9 mouse cellular contexts compared by ENCODE assay signal in genomic region chr10:79649070-79649751, GRCm38 (mm10). TPM values are rescaled to one million over a fixed set of nuclear protein-coding genes. Genes with fewer than 3 reads are reported as not detected.
DNase-seq lines count a peak whose midpoint lies in the region; ATAC-seq and TF ChIP-seq lines count a peak whose summit lies in the region.
"Had no signal": no experiment of that assay in that cellular context is flagged by ENCODE, and none has a peak within 500 bp of the region (broad histone marks: within the 10 kb centered on the region; RNA-seq: fewer than 3 reads in every experiment).

No protein-coding gene starts in this region.

- peak; percentile 77; the same call in 1 of the 2 replicates for TF ChIP-seq CTCF in spleen, adult 2 months (IDR thresholded peaks at IDR 0.05; ENCODE audit: extremely low read depth, insufficient read depth, insufficient read length, insufficient replicate concordance)

- 33% methylated on average over 7 of the region's 7 CpGs for WGBS in midbrain, embryonic 10.5 days
- 31% methylated on average over 7 of the region's 7 CpGs for WGBS in midbrain, embryonic 15.5 days
- WGBS in midbrain, embryonic 13.5 days = 30% methylated on average over 7 of the region's 7 CpGs
- 24% methylated on average over 7 of the region's 7 CpGs for WGBS in spleen, adult 2 months

- no peak for TF ChIP-seq POLR2A in spleen, adult 2 months (IDR thresholded peaks at IDR 0.05; ENCODE audit: low read depth, low read length)

- H3K4me2 ChIP-seq in midbrain, embryonic 15.5 days = no peak overlapping the region
- no peak overlapping the region for H3K4me2 ChIP-seq in midbrain, embryonic 13.5 days (replicated peaks)

- DNase-seq in midbrain, embryonic 10.5 days (ENCODE audit: low spot score) = peak; percentile 72
- DNase-seq in cerebellum, adult 8-10 months = peak; percentile 75
- peak; percentile 87 to 91 for DNase-seq in left cerebral cortex, postnatal 14 days (ENCODE audit: low spot score in 2 of 2)
- DNase-seq in spleen, adult 2 months (ENCODE audit: low read depth in 1 of 2, low spot score in 2 of 2) = peak; percentile 30 to 49

- H3K36me3 ChIP-seq in midbrain, embryonic 10.5 days = no peaks in the 10 kb centered on the region
- no peaks in the 10 kb centered on the region for H3K36me3 ChIP-seq in midbrain, embryonic 15.5 days (replicated peaks)
- H3K36me3 ChIP-seq in midbrain, embryonic 13.5 days = no peaks in the 10 kb centered on the region
- no peaks in the 10 kb centered on the region for H3K36me3 ChIP-seq in spleen, adult 2 months (ENCODE audit: control insufficient read depth, insufficient read depth, low read length)

- H3K9ac ChIP-seq in midbrain, embryonic 15.5 days = no peak overlapping the region
- no peak overlapping the region for H3K9ac ChIP-seq in midbrain, embryonic 13.5 days (replicated peaks)

- ATAC-seq in midbrain, embryonic 15.5 days (replicated peaks) = no peak; the same call in 1 of the 2 replicates
- peak; percentile 78; the same call in 1 of the 2 replicates for ATAC-seq in frontal cortex, adult (ENCODE audit: low TSS enrichment)
- ATAC-seq in inflammation-experienced regulatory T-cells, adult 6 months = peak; percentile 63
- peak; percentile 69 for ATAC-seq in midbrain, embryonic 13.5 days

- no peak overlapping the region for H3K4me3 ChIP-seq in midbrain, embryonic 10.5 days
- H3K4me3 ChIP-seq in midbrain, embryonic 15.5 days = no peak overlapping the region
- H3K4me3 ChIP-seq in midbrain, embryonic 13.5 days (replicated peaks) = no peak overlapping the region
- H3K4me3 ChIP-seq in spleen, adult 2 months (ENCODE audit: extremely low read depth, insufficient read depth, insufficient read length) = no peak overlapping the region

- 0 out of 2 replicates have a peak, but pooled peaks cover 6% of the 10 kb centered on the region for H3K27me3 ChIP-seq in midbrain, embryonic 10.5 days (ENCODE audit: low read depth, poor library complexity, severe bottlenecking)
- no peaks in the 10 kb centered on the region for H3K27me3 ChIP-seq in midbrain, embryonic 15.5 days (replicated peaks)
- H3K27me3 ChIP-seq in midbrain, embryonic 13.5 days = no peaks in the 10 kb centered on the region
- H3K27me3 ChIP-seq in spleen, adult 2 months (ENCODE audit: control insufficient read depth, insufficient read depth, low read length) = no peaks in the 10 kb centered on the region

- no peaks in the 10 kb centered on the region for H3K9me3 ChIP-seq in midbrain, embryonic 10.5 days (replicated peaks)
- H3K9me3 ChIP-seq in midbrain, embryonic 15.5 days = no peaks in the 10 kb centered on the region
- H3K9me3 ChIP-seq in midbrain, embryonic 13.5 days = no peaks in the 10 kb centered on the region

- intact Hi-C loops in left cerebral cortex, postnatal 14 days (cut with DNase I) = loop anchor here (1.0 kb wide), 1 partner anchor 54 kb away; no protein-coding TSS in a partner anchor

- H3K4me1 ChIP-seq in midbrain, embryonic 10.5 days = peaks cover 5% of the 10 kb centered on the region
- peaks cover 5% of the 10 kb centered on the region for H3K4me1 ChIP-seq in midbrain, embryonic 15.5 days
- H3K4me1 ChIP-seq in midbrain, embryonic 13.5 days (replicated peaks) = peaks cover 6% of the 10 kb centered on the region
- no peaks in the 10 kb centered on the region for H3K4me1 ChIP-seq in spleen, adult 2 months (ENCODE audit: control insufficient read depth, insufficient read depth, insufficient read length)

- no peak overlapping the region for H3K27ac ChIP-seq in midbrain, embryonic 10.5 days (replicated peaks)
- no peak overlapping the region for H3K27ac ChIP-seq in midbrain, embryonic 15.5 days
- no peak overlapping the region for H3K27ac ChIP-seq in midbrain, embryonic 13.5 days
- H3K27ac ChIP-seq in spleen, adult 2 months (ENCODE audit: insufficient read depth, low read length) = no peak overlapping the region

RNA-seq across cellular contexts. Expression of gene Odf3l2, which starts 3.7 kb away (rescaled TPM):
- polyA plus RNA-seq in midbrain, embryonic 10.5 days (2016; fragmentation: Nextera tagmentation; extraction: Ambion mirVana) = not detected in 2 replicates
- 0.41 and 0.44 TPM in 2 replicates for polyA plus RNA-seq in midbrain, embryonic 15.5 days (2015; fragmentation: Nextera tagmentation; extraction: Ambion mirVana)
- not detected for polyA plus RNA-seq in inflammation-experienced regulatory T-cells, adult 6 months (2017; shearing (Covaris generic))
- under 1 TPM; 0.46 to 0.63 TPM for total RNA-seq in left cerebral cortex, postnatal 14 days (2021)
- 0.27 TPM in 1 of 2 replicates, not detected in the other for polyA plus RNA-seq in midbrain, embryonic 13.5 days (2015; fragmentation: Nextera tagmentation; extraction: Ambion mirVana)
- not detected in 2 replicates for polyA plus RNA-seq in spleen, adult 2 months (2012; rRNA removed)
- total RNA-seq: adrenal gland, postnatal 4 days had no signal

RNA-seq across cellular contexts. Expression of gene Shc2, which starts 11.5 kb away (rescaled TPM):
- polyA plus RNA-seq in midbrain, embryonic 10.5 days (2016; fragmentation: Nextera tagmentation; extraction: Ambion mirVana) = 18.5 and 20.1 TPM in 2 replicates
- polyA plus RNA-seq in midbrain, embryonic 15.5 days (2015; fragmentation: Nextera tagmentation; extraction: Ambion mirVana) = 27.9 and 30.1 TPM in 2 replicates
- polyA plus RNA-seq in inflammation-experienced regulatory T-cells, adult 6 months (2017; shearing (Covaris generic)) = not detected
- 10 to 100 TPM; 49.8 to 50.3 TPM for total RNA-seq in left cerebral cortex, postnatal 14 days (2021)
- polyA plus RNA-seq in midbrain, embryonic 13.5 days (2015; fragmentation: Nextera tagmentation; extraction: Ambion mirVana) = 18.4 and 20.5 TPM in 2 replicates
- polyA plus RNA-seq in spleen, adult 2 months (2012; rRNA removed) = 1.0 and 1.3 TPM in 2 replicates

RNA-seq across cellular contexts. Expression of gene Madcam1, which starts 15.1 kb away (rescaled TPM):
- 0.89 and 1.1 TPM in 2 replicates for polyA plus RNA-seq in midbrain, embryonic 10.5 days (2016; fragmentation: Nextera tagmentation; extraction: Ambion mirVana)
- 0.79 and 1.1 TPM in 2 replicates for polyA plus RNA-seq in midbrain, embryonic 15.5 days (2015; fragmentation: Nextera tagmentation; extraction: Ambion mirVana)
- polyA plus RNA-seq in inflammation-experienced regulatory T-cells, adult 6 months (2017; shearing (Covaris generic)) = not detected
- total RNA-seq in left cerebral cortex, postnatal 14 days (2021) = under 1 TPM in 1 of 2 experiments, not detected in 1; 0.23 TPM
- 0.50 and 0.90 TPM in 2 replicates for polyA plus RNA-seq in midbrain, embryonic 13.5 days (2015; fragmentation: Nextera tagmentation; extraction: Ambion mirVana)
- polyA plus RNA-seq in spleen, adult 2 months (2012; rRNA removed) = 22.0 and 33.9 TPM in 2 replicates

RNA-seq across cellular contexts. Expression of gene Tpgs1, which starts 20.0 kb away (rescaled TPM):
- polyA plus RNA-seq in midbrain, embryonic 10.5 days (2016; fragmentation: Nextera tagmentation; extraction: Ambion mirVana) = 68.3 and 74.9 TPM in 2 replicates
- polyA plus RNA-seq in midbrain, embryonic 15.5 days (2015; fragmentation: Nextera tagmentation; extraction: Ambion mirVana) = 99.8 and 105 TPM in 2 replicates
- 10 to 100 TPM; 15.9 to 25.7 (median 17.5) TPM for polyA plus RNA-seq in inflammation-experienced regulatory T-cells, adult 6 months (2017; shearing (Covaris generic))
- total RNA-seq in left cerebral cortex, postnatal 14 days (2021) = 10 to 100 TPM; 71.9 to 77.9 TPM
- 80.8 and 84.1 TPM in 2 replicates for polyA plus RNA-seq in midbrain, embryonic 13.5 days (2015; fragmentation: Nextera tagmentation; extraction: Ambion mirVana)
- polyA plus RNA-seq in spleen, adult 2 months (2012; rRNA removed) = 47.9 and 77.7 TPM in 2 replicates

RNA-seq across cellular contexts. Expression of gene Cdc34, which starts 32.8 kb away (rescaled TPM):
- 223 and 270 TPM in 2 replicates for polyA plus RNA-seq in midbrain, embryonic 10.5 days (2016; fragmentation: Nextera tagmentation; extraction: Ambion mirVana)
- 88.8 and 91.6 TPM in 2 replicates for polyA plus RNA-seq in midbrain, embryonic 15.5 days (2015; fragmentation: Nextera tagmentation; extraction: Ambion mirVana)
- polyA plus RNA-seq in inflammation-experienced regulatory T-cells, adult 6 months (2017; shearing (Covaris generic)) = 10 to 100 TPM; 13.9 to 26.7 (median 20.5) TPM
- 10 to 100 TPM; 64.2 to 70.3 TPM for total RNA-seq in left cerebral cortex, postnatal 14 days (2021)
- 109 and 110 TPM in 2 replicates for polyA plus RNA-seq in midbrain, embryonic 13.5 days (2015; fragmentation: Nextera tagmentation; extraction: Ambion mirVana)
- 119 and 143 TPM in 2 replicates for polyA plus RNA-seq in spleen, adult 2 months (2012; rRNA removed)

Comparison
In these comparisons a context has a peak if more than half of its experiments do, and no peak if none do; other contexts are left out.
1. RNA of gene Madcam1, which starts 15.1 kb away (polyA plus RNA-seq): 22.0 to 33.9 TPM in spleen, adult 2 months; 0.79 to 1.1 TPM in midbrain, embryonic 15.5 days, 0.50 to 0.90 TPM in midbrain, embryonic 13.5 days, 0.89 to 1.1 TPM in midbrain, embryonic 10.5 days and not detected in inflammation-experienced regulatory T-cells, adult 6 months; every median in the first group is over 10 times any median in the second.
2. Peak in every context shown above with its lines, with median percentiles within 50 percentile points of each other: DNase-seq.